Mouse (Mus musculus): ENCODE measurements at regions not wholly inside any gene's neighbourhood (a gene's known extent, or its start where the extent isn't known, plus 50 kb on each side); places are given as distances from the start of the nearest gene placed in this dataset.

GRCm38 (mm10) chr1:194334752-194335719, 283.0 kb upstream of the Plxna2 start:
- Histone ChIP-seq H3K9ac (ENCODE audit: low read depth, low read length) (no peak overlapping the region), H3K4me3 (ENCODE audit: low read depth, low read length) (no peak overlapping the region), H3K4me1 (ENCODE audit: control insufficient read depth, insufficient read depth, low read length) (0 out of 2 replicates have a peak, but pooled peaks cover 3% of the 10 kb centered on the region), H3K9me3 (ENCODE audit: control insufficient read depth, low read length) (no peaks in the 10 kb centered on the region), H3K27ac (replicated peaks; ENCODE audit: low read depth, low read length) (no peak overlapping the region), H3K27me3 (replicated peaks; ENCODE audit: control insufficient read depth, insufficient read depth, low read length) (no peaks in the 10 kb centered on the region), H3K36me3 (ENCODE audit: control insufficient read depth, insufficient read depth, low read length) (no peaks in the 10 kb centered on the region), H3K4me2 (ENCODE audit: low read depth, low read length) (no peak overlapping the region)
- DNase-seq (ENCODE audit: low spot score) (peak; percentile 66), ATAC-seq (ENCODE audit: low read depth) (no peak)
- WGBS = 58% methylated on average over 5 of the region's 5 CpGs

GRCm38 (mm10) chr1:194332639-194333038, 285.4 kb upstream of the Plxna2 start:
- H3K9me3 ChIP-seq (ENCODE audit: control insufficient read depth, low read length) = no peaks in the 10 kb centered on the region
- 0 out of 2 replicates have a peak, but pooled peaks cover 3% of the 10 kb centered on the region for H3K4me1 ChIP-seq (ENCODE audit: control insufficient read depth, insufficient read depth, low read length)
- no peak overlapping the region for H3K4me2 ChIP-seq (ENCODE audit: low read depth, low read length)
- DNase-seq (ENCODE audit: low spot score) (no peak), ATAC-seq (ENCODE audit: low read depth) (no peak)
- H3K4me3 ChIP-seq (ENCODE audit: low read depth, low read length) = no peak overlapping the region
- H3K27ac ChIP-seq (replicated peaks; ENCODE audit: low read depth, low read length) = no peak overlapping the region
- no peak overlapping the region for H3K9ac ChIP-seq (ENCODE audit: low read depth, low read length)
- no peaks in the 10 kb centered on the region for H3K36me3 ChIP-seq (ENCODE audit: control insufficient read depth, insufficient read depth, low read length)
- no peaks in the 10 kb centered on the region for H3K27me3 ChIP-seq (replicated peaks; ENCODE audit: control insufficient read depth, insufficient read depth, low read length)

GRCm38 (mm10) chr1:194330471-194330870, 287.5 kb upstream of the Plxna2 start:
- Histone ChIP-seq H3K36me3 (ENCODE audit: control insufficient read depth, insufficient read depth, low read length) (no peaks in the 10 kb centered on the region), H3K9me3 (ENCODE audit: control insufficient read depth, low read length) (no peaks in the 10 kb centered on the region), H3K4me1 (ENCODE audit: control insufficient read depth, insufficient read depth, low read length) (no peaks in the 10 kb centered on the region), H3K9ac (ENCODE audit: low read depth, low read length) (no peak overlapping the region), H3K4me2 (ENCODE audit: low read depth, low read length) (no peak overlapping the region), H3K4me3 (ENCODE audit: low read depth, low read length) (no peak overlapping the region), H3K27me3 (replicated peaks; ENCODE audit: control insufficient read depth, insufficient read depth, low read length) (no peaks in the 10 kb centered on the region), H3K27ac (replicated peaks; ENCODE audit: low read depth, low read length) (no peak overlapping the region)
- 96% methylated on average over 1 of the region's 1 CpGs for WGBS
- ATAC-seq (ENCODE audit: low read depth) = no peak
- DNase-seq (ENCODE audit: low spot score) = no peak

DNA sequence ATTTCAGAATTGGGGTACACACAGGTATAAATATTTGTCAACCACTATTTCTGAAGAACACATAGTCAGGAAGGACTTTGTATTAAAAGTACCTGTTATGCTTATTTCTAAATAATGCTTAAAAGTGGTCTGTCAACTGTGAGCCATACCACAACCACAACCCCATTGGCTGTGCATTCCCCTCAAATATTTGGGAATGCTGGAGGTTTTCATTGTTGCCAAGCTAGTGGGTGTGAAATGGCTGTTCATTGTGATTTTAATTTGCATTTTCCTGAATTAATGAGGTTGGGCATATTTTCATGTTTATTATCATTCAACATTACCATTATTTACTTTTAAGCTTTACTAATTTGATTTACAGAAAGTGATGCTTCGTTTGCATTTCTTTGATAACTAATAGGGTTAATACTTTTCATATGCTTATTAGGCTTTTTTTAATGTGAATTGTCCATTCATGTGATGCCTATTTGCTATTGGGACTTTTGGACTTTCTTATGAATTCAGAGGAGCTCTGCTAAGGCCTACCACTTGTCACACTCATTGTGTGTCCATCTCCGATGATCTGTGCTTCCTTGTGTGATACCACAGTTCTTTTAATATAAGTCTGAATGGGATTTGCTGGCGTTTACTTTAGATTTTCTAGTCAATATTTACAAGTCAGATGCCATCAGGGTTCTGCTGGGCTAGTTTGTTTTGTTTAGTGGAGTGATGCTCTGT, 297.5 kb upstream of the Plxna2 start:
- WGBS = 81% methylated on average over 3 of the region's 3 CpGs
- H3K9ac ChIP-seq (ENCODE audit: low read depth, low read length) = no peak overlapping the region
- no peak overlapping the region for H3K4me3 ChIP-seq (ENCODE audit: low read depth, low read length)
- no peak for DNase-seq (ENCODE audit: low spot score)
- no peaks in the 10 kb centered on the region for H3K4me1 ChIP-seq (ENCODE audit: control insufficient read depth, insufficient read depth, low read length)
- H3K36me3 ChIP-seq (ENCODE audit: control insufficient read depth, insufficient read depth, low read length) = no peaks in the 10 kb centered on the region
- no peak overlapping the region for H3K4me2 ChIP-seq (ENCODE audit: low read depth, low read length)
- H3K27ac ChIP-seq (replicated peaks; ENCODE audit: low read depth, low read length) = no peak overlapping the region
- ATAC-seq (ENCODE audit: low read depth) = no peak
- H3K9me3 ChIP-seq (ENCODE audit: control insufficient read depth, low read length) = no peaks in the 10 kb centered on the region
- H3K27me3 ChIP-seq (replicated peaks; ENCODE audit: control insufficient read depth, insufficient read depth, low read length) = no peaks in the 10 kb centered on the region

- H3K9me3 ChIP-seq (ENCODE audit: control insufficient read depth, low read length) = no peaks in the 10 kb centered on the region
- H3K4me3 ChIP-seq (ENCODE audit: low read depth, low read length) = no peak overlapping the region
- no peak overlapping the region for H3K27ac ChIP-seq (replicated peaks; ENCODE audit: low read depth, low read length)
- H3K4me2 ChIP-seq (ENCODE audit: low read depth, low read length) = no peak overlapping the region
- no peaks in the 10 kb centered on the region for H3K27me3 ChIP-seq (replicated peaks; ENCODE audit: control insufficient read depth, insufficient read depth, low read length)
- no peaks in the 10 kb centered on the region for H3K36me3 ChIP-seq (ENCODE audit: control insufficient read depth, insufficient read depth, low read length)
- H3K9ac ChIP-seq (ENCODE audit: low read depth, low read length) = no peak overlapping the region
- DNase-seq (ENCODE audit: low spot score) = no peak
- H3K4me1 ChIP-seq (ENCODE audit: control insufficient read depth, insufficient read depth, low read length) = no peaks in the 10 kb centered on the region
- ATAC-seq (ENCODE audit: low read depth) = no peak
Observed at GRCm38 (mm10) chr1:194318351-194318750, 299.7 kb upstream of the Plxna2 start.

- H3K4me1 ChIP-seq (ENCODE audit: control insufficient read depth, insufficient read depth, low read length) = peaks cover 4% of the 10 kb centered on the region; the same call in 1 of the 2 replicates
- 85% methylated on average over 2 of the region's 2 CpGs for WGBS
- no peak overlapping the region for H3K4me2 ChIP-seq (ENCODE audit: low read depth, low read length)
- H3K27ac ChIP-seq (replicated peaks; ENCODE audit: low read depth, low read length) = no peak overlapping the region
- no peak overlapping the region for H3K9ac ChIP-seq (ENCODE audit: low read depth, low read length)
- DNase-seq (ENCODE audit: low spot score) (no peak), ATAC-seq (ENCODE audit: low read depth) (no peak)
- no peaks in the 10 kb centered on the region for H3K27me3 ChIP-seq (replicated peaks; ENCODE audit: control insufficient read depth, insufficient read depth, low read length)
- H3K4me3 ChIP-seq (ENCODE audit: low read depth, low read length) = no peak overlapping the region
- no peaks in the 10 kb centered on the region for H3K36me3 ChIP-seq (ENCODE audit: control insufficient read depth, insufficient read depth, low read length)
- H3K9me3 ChIP-seq (ENCODE audit: control insufficient read depth, low read length) = no peaks in the 10 kb centered on the region
Observed at GRCm38 (mm10) chr1:194315593-194315992, 302.4 kb upstream of the Plxna2 start.

- H3K27me3 ChIP-seq (replicated peaks; ENCODE audit: control insufficient read depth, insufficient read depth, low read length) = no peaks in the 10 kb centered on the region
- no peak overlapping the region for H3K9ac ChIP-seq (ENCODE audit: low read depth, low read length)
- no peak for DNase-seq (ENCODE audit: low spot score)
- peaks cover 8% of the 10 kb centered on the region for H3K4me1 ChIP-seq (ENCODE audit: control insufficient read depth, insufficient read depth, low read length)
- H3K4me2 ChIP-seq (ENCODE audit: low read depth, low read length) = no peak overlapping the region
- no peak for ATAC-seq (ENCODE audit: low read depth)
- H3K4me3 ChIP-seq (ENCODE audit: low read depth, low read length) = no peak overlapping the region
- no peaks in the 10 kb centered on the region for H3K9me3 ChIP-seq (ENCODE audit: control insufficient read depth, low read length)
- WGBS = 7% methylated on average over 2 of the region's 2 CpGs
- H3K27ac ChIP-seq (replicated peaks; ENCODE audit: low read depth, low read length) = no peak overlapping the region
- H3K36me3 ChIP-seq (ENCODE audit: control insufficient read depth, insufficient read depth, low read length) = no peaks in the 10 kb centered on the region
Observed at GRCm38 (mm10) chr1:194310373-194310772, 307.6 kb upstream of the Plxna2 start.

- DNase-seq (ENCODE audit: low spot score) (no peak), ATAC-seq (ENCODE audit: low read depth) (no peak)
- peaks cover 8% of the 10 kb centered on the region for H3K4me1 ChIP-seq (ENCODE audit: control insufficient read depth, insufficient read depth, low read length)
- no peaks in the 10 kb centered on the region for H3K27me3 ChIP-seq (replicated peaks; ENCODE audit: control insufficient read depth, insufficient read depth, low read length)
- H3K27ac ChIP-seq (replicated peaks; ENCODE audit: low read depth, low read length) = no peak overlapping the region
- WGBS = 83% methylated on average over 3 of the region's 3 CpGs
- no peak overlapping the region for H3K4me3 ChIP-seq (ENCODE audit: low read depth, low read length)
- no peaks in the 10 kb centered on the region for H3K9me3 ChIP-seq (ENCODE audit: control insufficient read depth, low read length)
- H3K9ac ChIP-seq (ENCODE audit: low read depth, low read length) = no peak overlapping the region
- no peak overlapping the region for H3K4me2 ChIP-seq (ENCODE audit: low read depth, low read length)
- no peaks in the 10 kb centered on the region for H3K36me3 ChIP-seq (ENCODE audit: control insufficient read depth, insufficient read depth, low read length)
Observed at GRCm38 (mm10) chr1:194308648-194309047, 309.4 kb upstream of the Plxna2 start.
